Mouse (Mus musculus) CD8-positive naive resting alpha-beta T cell, adult 57 days (primary cell): ENCODE data around the gene Thsd7b. TPM values are rescaled to one million over a fixed set of nuclear protein-coding genes. Genes with fewer than 3 reads are reported as not detected.

Experiments used
- total RNA-seq: library from RNA; stranded (reverse); gene quantifications from one replicate; pipeline ENCODE4 v1.2.4, GENCODE M21; 2023

Gene Thsd7b
- total RNA-seq, result not detected

DNA sequence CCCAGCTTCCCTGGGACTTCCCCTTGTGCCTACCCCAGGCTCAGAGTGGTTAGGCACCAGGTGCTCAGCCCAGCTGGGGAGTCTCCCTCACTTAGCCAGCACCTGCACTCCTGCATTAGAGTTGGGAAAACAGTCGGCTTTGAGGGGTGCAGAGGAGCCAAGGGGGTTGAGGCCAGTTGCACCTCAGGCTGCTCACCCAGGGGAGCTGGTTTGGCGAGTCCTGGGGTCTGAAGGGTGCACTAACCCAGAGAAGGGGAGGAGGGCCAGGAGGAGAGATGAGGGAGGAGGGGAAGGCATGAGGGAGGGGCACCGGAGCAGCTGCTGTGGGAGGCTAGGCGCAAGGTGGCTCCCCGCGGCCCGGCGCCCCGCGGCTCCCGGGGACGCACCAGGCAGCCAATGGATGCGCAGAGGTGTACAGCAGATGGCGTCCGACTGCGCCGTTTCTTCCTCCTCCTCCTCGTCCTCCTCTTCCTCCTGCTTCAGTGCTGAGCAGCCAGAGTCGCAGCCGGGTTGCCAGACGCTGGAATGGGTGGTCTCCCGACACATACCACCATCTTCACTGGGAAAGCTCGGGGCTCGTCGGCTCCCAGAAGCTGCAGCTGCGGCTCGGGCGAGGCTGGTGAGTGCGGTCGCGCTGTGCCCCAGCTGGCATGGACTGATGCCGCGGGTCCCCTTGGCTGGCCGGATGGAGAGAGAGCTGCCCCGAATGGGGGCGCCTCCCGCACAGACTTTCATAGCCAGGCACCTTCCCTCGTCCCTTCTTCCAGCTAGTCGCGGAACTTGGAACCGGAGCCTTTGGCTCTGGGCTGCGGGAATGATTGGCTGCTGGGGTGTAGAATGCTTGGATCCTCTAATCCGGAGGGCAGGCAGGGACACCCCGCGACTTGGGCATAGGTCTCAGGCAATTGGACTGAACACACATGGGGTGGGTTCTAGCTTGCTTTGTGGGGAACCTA is at the start of gene Thsd7b:
Thsd7b (plus strand) TSS at position 321 of the 956 bp plus-strand sequence.

